Mouse (Mus musculus): Measurements from ENCODE around the gene Pxk.

Pxk gene

DNA sequence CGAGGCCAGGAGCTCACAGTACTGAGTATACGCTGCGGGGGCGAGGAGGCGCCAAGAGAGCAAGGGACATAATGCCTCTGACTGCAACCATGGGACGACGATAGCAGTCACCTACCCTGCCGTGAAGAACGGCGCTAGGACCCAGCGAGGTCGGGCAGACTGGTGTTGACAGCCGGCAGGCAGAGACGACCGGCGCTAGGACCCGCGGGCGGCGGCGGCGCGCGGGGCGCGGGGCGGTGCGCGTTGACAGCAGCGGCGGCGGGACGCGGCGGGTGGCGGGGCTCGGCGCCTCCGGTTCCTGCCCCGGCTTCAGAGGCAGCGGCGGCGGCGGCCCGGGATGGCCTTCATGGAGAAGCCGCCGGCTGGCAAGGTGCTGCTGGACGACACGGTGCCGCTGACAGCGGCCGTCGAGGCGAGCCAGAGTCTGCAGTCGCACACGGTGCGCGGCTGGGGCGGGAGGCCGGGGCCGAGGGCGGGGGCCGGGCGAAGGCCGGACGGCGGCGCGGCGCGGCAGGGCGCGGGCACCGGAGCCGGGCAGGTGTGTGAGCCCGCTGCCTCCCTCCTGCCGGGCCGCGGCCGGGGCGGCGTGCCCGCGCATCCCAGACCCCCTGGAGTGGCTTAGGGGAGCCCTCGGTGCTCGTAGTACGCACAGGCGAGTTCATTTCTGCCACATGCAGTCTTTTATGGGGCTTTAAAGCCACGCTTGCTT, at the start of gene Pxk:
Gene Pxk (plus strand): TSS at position 234 of the 709 bp plus-strand sequence.
- DNase-seq (ENCODE audit: low read depth): peak; percentile 86

DNA sequence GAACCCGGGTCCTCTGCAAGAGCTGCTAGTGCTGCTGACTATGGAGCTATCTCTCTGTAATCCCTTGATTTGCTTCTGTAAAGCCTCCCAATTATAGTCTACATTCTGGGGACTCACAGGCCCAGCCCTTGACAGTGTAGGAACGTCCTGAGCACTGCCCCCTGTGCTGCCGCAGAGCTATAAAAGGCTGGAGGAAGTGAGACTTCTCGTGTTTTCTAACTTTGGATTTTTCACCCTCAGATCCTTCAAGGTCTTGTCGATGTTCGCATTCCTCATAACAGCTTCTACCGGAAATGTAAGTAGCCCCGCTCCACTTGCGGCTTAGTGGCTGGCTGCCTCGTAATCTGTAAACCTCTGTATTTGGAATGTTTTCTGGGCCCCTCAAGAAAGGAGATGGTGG, 48.7 kb upstream of the Pxk start:
- no peak for DNase-seq (ENCODE audit: low read depth)

DNA sequence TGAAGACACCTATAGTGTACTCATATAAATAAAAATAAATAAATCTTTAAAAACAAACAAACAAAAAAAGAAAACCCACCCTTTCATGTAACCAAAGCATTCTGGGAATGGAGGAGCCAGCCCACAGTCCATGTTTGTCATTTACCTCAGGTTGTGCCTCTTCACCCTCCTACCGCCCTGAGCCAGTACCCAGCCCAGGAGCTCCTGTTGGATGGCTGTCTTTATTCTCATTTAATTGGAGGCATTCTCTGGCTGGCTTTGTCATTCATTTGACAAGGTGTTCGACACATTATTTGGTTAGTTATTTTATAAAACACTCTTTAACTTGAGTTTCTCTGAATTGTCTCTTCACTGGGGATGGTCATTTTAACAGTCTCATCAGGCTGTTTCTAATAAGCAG, 46.1 kb upstream of the Pxk start:
- no peak for DNase-seq (ENCODE audit: low read depth)

DNA sequence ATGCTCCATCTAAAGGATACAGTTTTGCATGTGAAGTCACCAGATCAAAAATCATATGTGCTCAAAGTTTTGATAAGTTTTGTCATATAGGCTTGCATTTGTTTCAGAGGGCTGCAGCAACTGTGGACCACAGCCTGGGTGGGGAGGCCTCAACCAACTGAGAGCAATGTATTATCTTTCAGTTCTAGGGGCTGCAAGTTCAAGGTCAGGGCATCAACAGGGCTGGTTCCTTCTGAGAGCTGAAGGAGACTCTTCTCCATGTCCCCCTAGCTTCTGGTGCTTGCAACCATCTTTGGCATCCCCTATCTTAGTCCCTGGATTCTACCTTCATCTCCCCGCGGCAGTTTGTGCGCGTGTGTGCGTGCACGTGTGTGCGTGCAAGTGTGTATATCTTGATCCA, 45.4 kb upstream of the Pxk start:
- DNase-seq (ENCODE audit: low read depth): no peak

DNA sequence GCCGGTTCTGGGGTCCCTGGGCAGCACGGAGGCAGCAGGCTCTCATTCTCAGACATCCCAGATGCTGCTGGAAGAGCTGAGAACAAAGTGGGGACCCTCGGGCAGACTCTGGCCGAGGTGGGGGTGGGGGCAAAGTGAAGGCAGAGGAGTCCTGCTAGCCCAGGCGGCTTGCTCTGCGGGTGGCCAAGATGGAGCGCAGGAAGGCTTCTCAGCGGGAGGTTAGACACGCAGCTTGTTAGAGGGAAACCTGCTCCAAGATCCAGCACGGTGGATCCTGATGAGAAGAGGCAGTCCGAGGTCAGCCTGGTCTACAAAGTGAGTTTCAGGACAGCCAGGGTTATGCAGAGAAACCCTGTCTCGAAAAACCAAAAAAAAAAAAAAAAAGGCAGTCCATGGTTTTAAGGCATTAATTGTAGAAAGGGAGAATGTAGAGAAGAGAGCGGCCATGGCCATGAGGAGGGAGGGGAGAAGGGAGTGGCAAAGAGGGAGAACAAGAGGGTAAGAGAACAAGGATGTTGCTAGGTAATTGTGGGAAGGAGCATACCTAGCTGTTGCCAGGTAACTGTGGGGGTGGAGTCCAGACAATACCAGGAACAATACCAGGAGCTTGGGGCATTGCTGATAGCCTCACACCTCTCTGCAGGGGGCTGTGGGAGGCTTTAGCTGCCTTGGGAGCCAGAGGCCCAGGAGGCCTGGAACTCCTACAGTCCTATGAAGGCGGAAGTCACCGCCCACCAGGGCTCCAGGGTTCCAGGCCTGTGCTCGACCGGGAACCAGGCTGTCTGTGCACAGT, 43.5 kb upstream of the Pxk start:
- no peak for DNase-seq (ENCODE audit: low read depth)

DNA sequence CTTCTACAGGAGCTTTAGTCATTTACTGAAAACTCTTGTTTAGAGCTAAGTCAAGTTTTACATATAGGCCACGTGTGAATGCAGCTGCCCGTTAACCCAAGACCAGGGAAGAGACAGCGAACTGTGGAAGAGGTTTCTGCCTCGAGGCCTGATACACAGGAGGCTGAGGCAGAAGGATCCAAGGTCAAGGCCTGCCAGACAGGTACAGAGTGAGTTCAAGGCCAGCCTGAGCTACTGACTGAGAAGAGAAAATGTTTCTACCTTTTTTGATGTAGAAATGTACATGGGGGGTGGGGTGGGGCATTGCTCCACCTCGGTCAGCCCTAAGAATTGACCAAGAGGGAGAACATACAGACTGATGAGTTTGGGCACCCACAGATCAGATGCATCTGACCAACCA, 41.9 kb upstream of the Pxk start:
- DNase-seq (ENCODE audit: low read depth): no peak

DNA sequence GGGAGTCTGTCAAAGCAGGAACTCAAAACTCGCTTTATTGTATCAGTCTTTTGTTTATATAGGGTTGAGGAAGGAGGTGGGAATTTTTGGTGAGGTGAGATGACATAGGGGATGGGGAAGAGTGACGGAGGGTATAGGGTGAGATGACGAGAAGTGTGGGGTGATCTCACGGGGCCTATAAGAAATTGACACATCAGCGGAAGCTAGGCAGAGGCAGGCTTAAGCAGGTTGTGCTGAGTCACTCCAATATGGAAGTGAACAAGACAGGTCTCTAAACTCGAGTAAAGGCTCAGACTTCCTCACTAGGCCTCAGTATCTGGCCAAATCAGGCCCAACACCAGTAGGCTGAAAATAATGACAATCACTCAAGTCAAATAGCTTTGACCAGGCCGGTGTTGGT, 38.1 kb upstream of the Pxk start:
- no peak for DNase-seq (ENCODE audit: low read depth)

DNA sequence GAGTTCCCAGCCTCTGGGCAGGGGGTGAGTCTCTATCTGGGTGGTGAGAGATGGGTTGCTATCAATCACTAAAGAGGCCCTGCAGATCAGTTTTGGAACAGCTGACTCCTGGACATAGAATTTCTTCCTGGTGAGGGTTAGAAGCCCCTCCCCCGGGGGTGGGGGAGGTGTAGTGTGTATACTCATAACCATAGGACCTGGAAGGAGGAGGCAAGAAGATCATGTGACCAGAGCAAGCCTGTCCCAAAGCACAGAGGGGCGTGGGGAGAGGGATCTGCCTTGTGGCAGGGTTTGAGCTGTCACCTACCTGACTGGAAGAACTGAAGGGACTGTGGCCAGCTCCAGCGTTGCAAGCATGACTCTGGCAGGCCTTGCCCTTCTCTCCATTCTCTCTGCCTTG, 35.9 kb upstream of the Pxk start:
- no peak for DNase-seq (ENCODE audit: low read depth)

DNA sequence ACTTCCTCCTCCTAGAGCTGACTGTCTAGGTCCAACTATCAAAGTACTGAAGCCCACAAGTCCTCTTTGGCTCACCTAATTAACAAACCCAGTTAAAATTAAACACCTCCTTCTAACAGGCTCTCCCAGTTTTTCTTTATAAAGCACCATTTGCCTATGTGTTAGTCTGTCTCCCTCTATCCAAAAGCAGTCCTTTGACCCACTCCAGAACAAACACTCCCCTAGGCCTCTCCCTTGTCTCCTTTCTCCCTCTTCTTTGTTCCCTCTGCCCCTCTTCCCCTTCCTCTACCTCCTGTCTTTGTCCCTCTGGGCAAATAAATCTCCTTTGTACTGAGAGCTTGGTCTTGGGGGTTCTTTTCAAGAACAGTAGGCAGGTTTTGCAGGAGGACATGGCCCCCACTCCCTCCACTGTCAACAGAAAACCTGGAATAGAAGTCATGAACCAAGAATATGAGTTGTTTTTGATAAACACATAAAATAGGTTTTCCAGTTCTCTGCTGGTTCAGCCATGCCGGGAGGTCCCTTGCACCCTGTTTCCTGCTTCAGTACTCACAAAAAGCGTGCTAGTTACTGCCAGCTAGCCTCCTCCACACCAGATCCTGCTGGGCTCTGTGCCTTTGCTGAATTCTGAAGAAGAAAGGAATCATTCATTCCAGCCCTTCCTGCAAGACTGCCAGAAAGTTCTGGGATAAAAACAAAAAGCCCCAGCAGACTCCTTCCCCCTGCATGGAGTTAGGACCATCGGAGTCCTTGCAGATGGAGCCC, 35.3 kb upstream of the Pxk start:
- DNase-seq (ENCODE audit: low read depth): no peak

DNA sequence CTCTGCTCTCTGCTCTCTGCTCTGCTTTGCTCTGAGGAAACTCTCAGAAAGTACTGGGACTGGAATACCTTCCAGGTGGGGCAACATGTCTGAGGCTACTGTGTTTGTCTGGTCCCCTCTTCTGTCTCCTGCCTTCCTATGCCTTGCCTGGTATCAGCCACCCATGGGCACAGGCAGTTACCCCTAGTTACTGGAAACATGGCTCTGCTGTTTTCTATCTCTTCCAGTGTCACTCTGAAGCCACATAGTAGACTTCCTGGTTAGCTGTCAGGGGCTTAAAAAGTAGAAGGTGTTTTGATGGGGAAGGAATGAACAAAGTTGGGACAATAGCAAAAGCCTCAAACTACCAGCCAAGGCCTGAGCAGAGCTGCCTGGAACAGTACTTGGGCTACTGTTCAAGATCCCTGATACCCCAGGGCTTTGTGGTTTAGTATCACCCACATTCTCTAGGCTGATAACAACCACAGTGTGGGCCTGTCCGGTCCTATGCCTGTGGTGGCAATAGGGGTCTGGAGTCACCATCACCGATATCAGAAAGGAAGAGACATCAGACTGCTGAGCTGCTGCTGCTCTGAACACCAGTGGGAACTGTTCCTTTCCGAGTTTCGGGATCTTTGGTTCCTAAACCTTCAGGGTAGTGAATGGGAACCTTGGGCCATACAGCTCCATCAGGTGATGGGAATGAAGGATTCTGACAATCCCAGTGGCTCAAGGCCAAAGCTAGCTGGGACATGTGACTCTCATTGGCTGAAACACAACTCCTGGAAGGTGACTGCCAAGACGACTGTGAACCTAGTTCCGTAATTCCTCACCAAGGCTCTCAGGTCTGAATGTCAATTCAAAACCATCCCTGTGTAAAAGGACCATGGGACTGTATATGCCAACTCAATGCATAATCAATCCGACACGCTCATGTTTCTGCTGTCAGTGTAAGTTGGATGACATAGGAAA, 33.9 kb upstream of the Pxk start:
- no peak for DNase-seq (ENCODE audit: low read depth)

DNA sequence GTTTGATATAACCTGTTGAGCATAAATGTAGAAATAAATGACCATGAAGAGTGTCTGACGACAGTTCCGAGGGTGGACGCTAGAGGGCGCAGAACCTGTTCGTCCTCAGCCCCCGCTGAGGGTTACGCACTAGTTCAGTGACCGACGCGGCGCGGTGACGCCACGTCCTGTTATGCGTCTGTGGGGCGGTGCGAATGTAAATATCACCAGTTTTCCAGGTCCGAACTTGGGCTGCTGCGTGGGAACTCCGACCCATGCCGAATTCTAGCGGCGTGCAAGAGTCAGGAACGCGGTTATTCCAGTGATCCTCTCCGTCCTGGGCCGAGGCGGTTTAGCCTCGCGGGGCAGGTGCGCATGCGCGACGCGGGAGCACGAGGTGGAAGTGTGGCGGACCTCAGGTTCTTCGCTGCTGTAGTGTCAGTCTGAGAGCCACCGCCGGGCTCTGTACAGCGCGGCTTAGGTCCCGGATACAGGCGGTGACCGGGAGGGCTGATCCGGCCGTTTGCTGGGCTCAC, 17.8 kb upstream of the Pxk start, which contains the start of gene Rpp14:
Gene Rpp14 (plus strand): TSS at position 203 of the 515 bp plus-strand sequence.
- DNase-seq (ENCODE audit: low read depth): peak; percentile 99

DNA sequence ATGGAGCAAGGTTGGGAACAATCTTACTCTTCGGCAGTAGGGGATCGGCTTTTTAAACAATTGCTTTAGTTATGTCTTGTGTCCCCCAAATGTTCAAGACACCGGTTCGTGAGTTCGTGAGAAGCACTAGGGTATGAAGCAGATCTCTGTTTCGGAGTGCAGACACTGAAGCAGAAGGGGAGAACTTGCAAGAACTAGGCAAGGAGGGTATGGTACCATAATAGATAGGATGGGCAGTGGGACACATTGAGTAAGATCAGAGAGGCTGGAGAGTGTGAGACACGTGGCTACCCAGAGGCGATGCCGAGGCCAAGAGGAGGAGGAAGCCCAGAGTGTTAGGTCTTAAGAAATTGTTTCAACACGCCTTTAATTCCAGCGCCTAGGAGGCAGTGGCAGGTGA, 17.3 kb upstream of the Pxk start:
- no peak for DNase-seq (ENCODE audit: low read depth)

DNA sequence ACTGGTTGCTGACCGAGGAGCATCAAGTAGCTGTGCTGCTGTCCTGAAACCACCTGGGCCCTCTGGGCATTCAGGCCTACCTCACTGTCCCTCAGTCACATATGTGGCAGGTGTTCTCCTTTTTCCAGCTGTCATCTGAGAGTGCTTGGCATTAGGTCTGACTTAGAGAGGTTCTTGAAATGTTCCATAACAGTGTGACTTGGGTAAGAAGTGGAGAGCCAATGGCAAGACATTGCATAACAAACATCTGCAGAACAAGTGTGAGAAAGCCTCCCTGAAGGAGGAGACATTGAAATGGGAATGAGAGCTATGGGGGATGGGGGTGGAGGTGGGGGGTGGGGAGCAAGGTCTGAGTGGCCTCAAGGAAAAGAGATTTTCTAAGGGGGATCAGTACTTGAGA, 15.1 kb upstream of the Pxk start:
- no peak for DNase-seq (ENCODE audit: low read depth)

DNA sequence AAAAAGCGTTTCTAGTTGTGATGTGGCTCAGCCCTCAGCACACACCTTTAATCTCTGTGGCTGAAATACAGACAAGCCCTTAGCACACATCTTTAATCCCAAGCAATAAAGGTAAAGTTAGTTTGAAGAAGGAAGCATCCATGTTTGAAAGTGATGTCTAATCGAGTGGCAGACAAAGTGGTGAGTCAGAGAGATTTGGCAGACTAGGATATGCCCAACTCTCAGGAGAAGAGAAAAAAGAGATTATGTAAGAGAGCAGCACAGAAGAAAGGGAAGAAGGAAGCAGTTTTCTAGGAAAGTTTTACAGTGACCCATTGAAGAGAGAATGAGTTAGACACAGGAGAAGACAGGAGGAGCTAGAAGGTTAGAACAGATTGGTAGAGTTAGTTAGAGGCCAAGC, 9.0 kb upstream of the Pxk start:
- DNase-seq (ENCODE audit: low read depth): no peak

DNA sequence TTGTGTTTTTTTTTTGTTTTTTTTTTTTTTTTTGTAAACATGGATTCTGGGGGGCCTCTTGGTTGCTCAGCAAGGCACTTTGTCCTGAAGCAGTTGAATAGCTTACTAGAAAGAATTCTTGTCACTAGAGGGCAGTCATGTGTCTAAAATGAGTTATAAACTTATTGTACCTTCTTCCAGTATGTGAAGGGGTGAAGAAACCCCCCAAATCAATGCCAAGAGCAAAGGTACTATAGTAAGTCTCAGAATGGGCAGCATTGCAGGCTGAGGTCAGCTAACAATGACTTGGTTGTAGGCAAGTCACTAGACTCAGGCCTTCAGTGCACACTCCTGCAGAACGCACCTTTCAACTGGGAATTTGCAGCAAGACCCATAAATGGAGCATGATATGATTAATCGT, 5.4 kb upstream of the Pxk start:
- DNase-seq (ENCODE audit: low read depth): peak; percentile 73

DNA sequence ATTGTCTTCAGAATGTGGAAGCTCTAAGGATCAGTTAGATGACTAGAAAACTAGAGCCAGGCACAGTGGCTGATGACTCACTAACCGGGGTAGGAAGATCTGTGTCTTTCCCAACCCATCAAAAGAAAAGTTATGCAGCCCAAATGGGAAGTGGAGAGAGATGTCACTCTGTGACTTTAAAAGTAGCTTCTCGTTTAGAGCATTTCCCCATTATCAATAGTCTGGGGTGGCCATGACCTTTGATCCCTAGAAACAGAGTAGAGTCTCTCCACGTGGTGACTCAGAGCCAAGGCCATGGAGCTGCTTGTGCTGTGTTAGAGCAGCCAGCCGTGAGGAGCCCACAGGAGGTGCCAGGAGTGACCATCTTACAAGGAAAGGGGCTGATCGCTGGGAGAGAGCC, 4.6 kb upstream of the Pxk start:
- no peak for DNase-seq (ENCODE audit: low read depth)

DNA sequence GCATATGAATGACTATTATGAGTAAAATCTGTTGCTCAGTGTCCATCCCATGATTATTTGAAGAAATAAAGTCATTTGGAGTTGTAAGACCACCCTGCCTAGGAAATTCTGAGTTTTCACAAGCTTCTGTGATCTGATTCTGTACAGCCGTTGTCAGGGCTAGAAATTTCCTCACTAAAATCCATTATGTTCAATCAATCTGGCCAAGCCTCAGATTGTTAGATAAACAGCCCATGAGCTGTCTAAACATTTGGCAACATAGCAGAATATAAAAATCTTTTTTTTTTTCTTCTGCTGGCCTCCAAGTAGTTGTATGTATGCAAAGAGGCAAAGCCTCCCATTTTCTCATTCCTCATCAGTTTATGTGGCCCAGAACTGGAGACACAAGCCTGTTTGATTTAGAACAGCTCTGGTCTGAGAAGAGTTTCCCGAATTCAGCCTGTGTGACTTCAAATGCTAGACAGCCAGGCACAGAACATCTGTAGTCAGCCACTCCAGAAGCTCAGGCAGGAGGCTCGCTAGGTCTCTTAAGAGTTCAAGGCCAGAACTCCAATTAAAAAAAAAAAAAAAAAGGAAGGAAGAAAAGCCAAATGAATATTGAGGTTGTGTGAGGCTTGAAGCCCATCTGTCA, 3.0 kb upstream of the Pxk start:
- no peak for DNase-seq (ENCODE audit: low read depth)

DNA sequence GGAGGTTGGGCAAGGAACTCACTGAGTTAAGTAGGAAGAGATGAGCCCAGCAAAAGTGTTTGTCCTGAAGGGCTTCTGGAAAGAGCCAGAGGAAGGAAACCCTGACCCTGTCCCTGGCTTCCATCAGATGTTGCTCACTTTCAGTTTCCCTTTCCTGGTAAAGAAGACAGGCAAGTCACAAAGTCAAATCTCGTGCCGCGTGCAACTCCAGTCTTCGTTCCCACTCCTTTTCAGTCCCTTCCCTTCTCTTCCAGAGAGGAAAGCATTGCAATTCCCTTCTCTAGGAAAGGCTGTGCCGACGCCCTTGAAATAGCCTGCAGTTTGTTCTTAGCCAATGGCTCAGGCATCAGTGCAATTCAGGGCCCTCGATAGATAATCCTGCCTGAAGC, 2.5 kb upstream of the Pxk start:
- DNase-seq (ENCODE audit: low read depth): peak; percentile 49

DNA sequence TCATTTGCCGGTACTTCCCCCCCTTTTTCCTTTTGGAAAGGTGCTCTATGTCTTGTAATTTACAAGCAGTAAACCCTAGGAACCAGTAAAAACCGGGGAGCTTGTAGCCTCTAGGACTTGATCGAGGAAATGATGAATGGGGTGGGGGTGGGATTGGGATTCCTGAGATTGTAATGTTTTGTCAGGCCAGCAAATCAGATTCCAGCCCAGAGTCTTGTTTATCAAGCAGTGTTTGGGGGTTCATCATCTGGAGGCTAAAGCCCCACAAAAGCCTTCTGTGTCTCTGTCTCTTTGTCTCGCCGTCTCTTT, 630 bp downstream of the Pxk start:
- DNase-seq (ENCODE audit: low read depth): no peak

DNA sequence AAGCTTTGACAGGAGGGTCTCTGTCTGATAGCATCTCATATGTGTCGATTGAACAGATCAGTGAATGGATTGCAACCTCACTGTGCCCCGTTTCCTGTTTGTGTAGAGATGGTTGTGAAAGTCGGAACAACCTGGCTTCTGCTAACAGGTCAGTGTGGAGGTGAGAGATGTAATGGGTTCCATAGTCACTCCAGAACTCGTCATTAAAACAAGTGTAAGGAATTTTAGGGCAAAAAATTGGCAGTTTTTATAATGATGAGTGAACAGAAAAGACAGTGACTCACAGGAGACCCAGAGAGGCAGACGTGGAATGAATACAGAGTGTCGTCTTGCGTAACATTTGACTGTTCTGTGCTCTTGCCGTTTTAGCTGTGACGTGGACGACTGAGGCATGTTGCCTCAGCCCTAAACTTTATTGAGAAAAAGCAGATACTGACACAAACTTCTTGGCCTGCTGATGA, 1.6 kb downstream of the Pxk start:
- peak; percentile 55 for DNase-seq (ENCODE audit: low read depth)

DNA sequence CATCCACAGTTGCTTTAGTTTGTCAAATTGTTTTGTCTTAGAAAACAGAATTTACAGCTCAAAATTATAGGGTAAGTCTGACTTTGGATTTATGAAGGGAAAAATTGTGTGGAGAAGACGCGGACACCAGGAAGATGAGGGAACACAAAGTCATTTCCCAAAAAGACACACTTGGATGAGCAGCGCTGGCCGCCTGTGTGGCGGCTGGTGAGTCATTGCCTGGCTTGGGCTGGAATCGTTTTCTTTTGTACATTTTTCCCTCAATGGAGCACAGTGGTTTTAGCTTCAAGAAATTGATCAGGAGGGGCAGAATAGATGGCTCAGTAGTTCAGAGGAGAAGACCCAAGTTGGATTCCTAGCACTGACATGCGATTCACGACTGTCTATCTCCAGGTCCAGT, 3.9 kb downstream of the Pxk start:
- no peak for DNase-seq (ENCODE audit: low read depth)
